Comparison of ENCODE assay signal across 8 mouse cellular contexts in genomic region chr2:156529726-156530125, GRCm38 (mm10). TPM values are rescaled to one million over a fixed set of nuclear protein-coding genes. Genes with fewer than 3 reads are reported as not detected.
DNase-seq lines count a peak whose midpoint lies in the region; ATAC-seq and TF ChIP-seq lines count a peak whose summit lies in the region.
"Had no signal": no experiment of that assay in that cellular context is flagged by ENCODE, and none has a peak within 500 bp of the region (broad histone marks: within the 10 kb centered on the region; RNA-seq: fewer than 3 reads in every experiment).

No protein-coding gene starts in this region.

- TF ChIP-seq EP300 in CH12.LX (IDR thresholded peaks at IDR 0.05; ENCODE audit: low read length): no peak

- peak; percentile 51 for DNase-seq in CH12.LX (ENCODE audit: extremely low read depth)
- peak; percentile 19 for DNase-seq in Muller cell, postnatal 12 days (ENCODE audit: inconsistent ontology term)
- DNase-seq in thymus, postnatal 4 days: peak; percentile 23
- no peak for DNase-seq in spleen, adult 18-20 months

- H3K36me3 ChIP-seq in intestine, postnatal 0 days (ENCODE audit: control insufficient read depth, insufficient read depth): peaks cover 8% of the 10 kb centered on the region; the same call in 1 of the 2 replicates
- no peaks in the 10 kb centered on the region for H3K36me3 ChIP-seq in intestine, embryonic 15.5 days
- no peaks in the 10 kb centered on the region for H3K36me3 ChIP-seq in CH12.LX (replicated peaks in 1 of 2; ENCODE audit: control insufficient read depth in 1 of 2, insufficient read depth in 1 of 2, low read length in 1 of 2)

- TF ChIP-seq CTCF in intestine, postnatal 0 days (IDR thresholded peaks at IDR 0.05; ENCODE audit: low read depth): peak; percentile 79
- TF ChIP-seq CTCF in CH12.LX (conservative IDR thresholded peaks at IDR 0.05 in 1 of 2, IDR thresholded peaks at IDR 0.05 in 1 of 2; ENCODE audit: low read depth in 2 of 2, low read length in 2 of 2): peak; percentile 48 to 82; a peak in 3 of 4 replicates

- no peak overlapping the region for H3K27ac ChIP-seq in intestine, postnatal 0 days (ENCODE audit: low read depth, low read length)
- no peak overlapping the region for H3K27ac ChIP-seq in intestine, embryonic 15.5 days
- no peak overlapping the region for H3K27ac ChIP-seq in CH12.LX (ENCODE audit: insufficient read depth, low read depth)
- H3K27ac ChIP-seq: neural tube, embryonic 13.5 days had no signal

- no peak overlapping the region for H3K4me2 ChIP-seq in intestine, postnatal 0 days (replicated peaks; ENCODE audit: low read depth)
- H3K4me2 ChIP-seq in intestine, embryonic 15.5 days (replicated peaks): no peak overlapping the region
- H3K4me2 ChIP-seq in CH12.LX (ENCODE audit: insufficient read depth, low read depth, poor library complexity, severe bottlenecking): no peak overlapping the region
- H3K4me2 ChIP-seq: neural tube, embryonic 13.5 days had no signal

- H3K4me3 ChIP-seq in intestine, postnatal 0 days (ENCODE audit: low read depth, low read length): no peak overlapping the region
- H3K4me3 ChIP-seq in intestine, embryonic 15.5 days (replicated peaks): no peak overlapping the region
- H3K4me3 ChIP-seq in CH12.LX (replicated peaks in 1 of 3; ENCODE audit: low read depth in 2 of 3, low read length in 2 of 3, poor library complexity in 1 of 3): no peak overlapping the region
- H3K4me3 ChIP-seq: neural tube, embryonic 13.5 days had no signal

- in situ Hi-C loops in CH12.LX (cut with MboI; ENCODE audit: low pct_ligation_motif_present, low pct_unique_long_range_greater_than_20kb, low sequenced_read_pairs): loop anchor here (5.0 kb wide), 1 partner anchor 173 kb away; no protein-coding TSS in a partner anchor

- H3K79me2 ChIP-seq in CH12.LX (replicated peaks; ENCODE audit: control insufficient read depth, extremely low read depth, insufficient read depth, poor library complexity, severe bottlenecking): no peaks in the 10 kb centered on the region

- H3K4me1 ChIP-seq in intestine, postnatal 0 days (replicated peaks; ENCODE audit: control insufficient read depth, insufficient read depth, low read length): no peaks in the 10 kb centered on the region
- H3K4me1 ChIP-seq in intestine, embryonic 15.5 days (replicated peaks): no peaks in the 10 kb centered on the region
- no peaks in the 10 kb centered on the region for H3K4me1 ChIP-seq in CH12.LX (ENCODE audit: control insufficient read depth in 1 of 2, insufficient read depth in 2 of 2)
- H3K4me1 ChIP-seq: neural tube, embryonic 13.5 days had no signal

- TF ChIP-seq RAD21 in CH12.LX (IDR thresholded peaks at IDR 0.05; ENCODE audit: low read depth, low read length): peak; percentile 79

- H3K9me3 ChIP-seq in intestine, postnatal 0 days (ENCODE audit: control insufficient read depth): no peaks in the 10 kb centered on the region
- H3K9me3 ChIP-seq in intestine, embryonic 15.5 days: no peaks in the 10 kb centered on the region
- no peaks in the 10 kb centered on the region for H3K9me3 ChIP-seq in CH12.LX (replicated peaks; ENCODE audit: low read length)
- H3K9me3 ChIP-seq: neural tube, embryonic 13.5 days had no signal

- H3K27me3 ChIP-seq in intestine, postnatal 0 days (replicated peaks; ENCODE audit: control insufficient read depth, insufficient read depth, low read length): no peaks in the 10 kb centered on the region
- no peaks in the 10 kb centered on the region for H3K27me3 ChIP-seq in intestine, embryonic 15.5 days (replicated peaks)
- H3K27me3 ChIP-seq in CH12.LX (replicated peaks): peaks cover 83% of the 10 kb centered on the region
- H3K27me3 ChIP-seq: neural tube, embryonic 13.5 days had no signal

- dilution Hi-C loops in CH12.LX (cut with MboI; ENCODE audit: extremely low pct_ligation_motif_present, extremely low pct_unique_long_range_greater_than_20kb, low sequenced_read_pairs): no loop called here

- H3K9ac ChIP-seq in intestine, postnatal 0 days (ENCODE audit: low read depth, low read length): no peak overlapping the region
- no peak overlapping the region for H3K9ac ChIP-seq in intestine, embryonic 15.5 days
- H3K9ac ChIP-seq in CH12.LX (ENCODE audit: insufficient read depth, low read depth): no peak overlapping the region
- H3K9ac ChIP-seq: neural tube, embryonic 13.5 days had no signal

- ATAC-seq in intestine, postnatal 0 days: no peak
- ATAC-seq in intestine, embryonic 15.5 days: no peak
- peak; percentile 61 for ATAC-seq in granulocyte monocyte progenitor cell, adult 5-6 weeks (replicated peaks; ENCODE audit: poor library complexity, severe bottlenecking)

- no peak for TF ChIP-seq POLR2A in CH12.LX (IDR thresholded peaks at IDR 0.05; ENCODE audit: low read depth, low read length)

- WGBS in intestine, postnatal 0 days: 53% methylated on average over 2 of the region's 2 CpGs
- 58% methylated on average over 2 of the region's 2 CpGs for WGBS in intestine, embryonic 15.5 days

TF ChIP-seq in CH12.LX, 34 proteins besides CTCF, POLR2A, EP300 and RAD21:
- TF ChIP-seq NELFE (IDR thresholded peaks at IDR 0.05; ENCODE audit: low read depth, low read length) (no peak), USF2 (conservative IDR thresholded peaks at IDR 0.05; ENCODE audit: low read depth, low read length) (no peak), ZNF384 (IDR thresholded peaks at IDR 0.05; ENCODE audit: low read depth, low read length) (peak; percentile 99), SMC3 (IDR thresholded peaks at IDR 0.05; ENCODE audit: low read depth, low read length) (peak; percentile 77)
TF ChIP-seq in CH12.LX: peak in this region for 2.

RNA-seq across cellular contexts. Expression of gene Aar2, which starts 17.7 kb away (rescaled TPM):
- 25.4 and 30.1 TPM in 2 replicates for polyA plus RNA-seq in intestine, postnatal 0 days (2015; fragmentation: Nextera tagmentation; extraction: Ambion mirVana)
- 31.3 and 31.6 TPM in 2 replicates for polyA plus RNA-seq in intestine, embryonic 15.5 days (2015; fragmentation: Nextera tagmentation; extraction: Ambion mirVana)
- total RNA-seq in CH12.LX (2012; rRNA removed) (18.4 and 21.6 TPM in 2 replicates), CH12.LX (2014; rRNA removed) (23.1 and 23.8 TPM in 2 replicates)
- 22.3 and 26.1 TPM in 2 replicates for polyA plus RNA-seq in CH12.LX (2012; ENCODE audit: insufficient read length, low read depth)
- total RNA-seq in granulocyte monocyte progenitor cell, adult 5-6 weeks (2014; fragmentation: Nextera tagmentation): 15.2 and 16.6 TPM in 2 replicates
- total RNA-seq in granulocyte monocyte progenitor cell, adult 5-6 weeks (2017): 10.9 and 13.3 TPM in 2 replicates

Comparison
In these comparisons a context has a peak if more than half of its experiments do, and no peak if none do; other contexts are left out.
1. DNase-seq: peak in CH12.LX (single experiment), Muller cell, postnatal 12 days (single experiment) and thymus, postnatal 4 days (single experiment); none in spleen, adult 18-20 months (0 of 2).